Mouse (Mus musculus) thymus, postnatal 0 days (tissue): ENCODE data around the gene Phldb2. TPM values are rescaled to one million over a fixed set of nuclear protein-coding genes. Genes with fewer than 3 reads are reported as not detected.

Source experiments
- DNase-seq: peaks from one replicate; pipeline ENCODE4 v3.0.0-alpha.2; 2015; ENCODE audit warnings: low spot score
- polyA plus RNA-seq: library from polyadenylated mRNA; unstranded; fragments of >200 nt; fragmentation: Nextera tagmentation; extraction: Ambion mirVana; gene quantifications from 2 replicates; pipeline ENCODE4 v1.2.1, GENCODE M21; 2015

The Phldb2 gene
- polyA plus RNA-seq, 1 experiment from 2014 or later = 2.6 TPM

GRCm38 (mm10) chr16:45737880-45738279, 215.5 kb downstream of the Phldb2 start:
- no peak for DNase-seq

DNA sequence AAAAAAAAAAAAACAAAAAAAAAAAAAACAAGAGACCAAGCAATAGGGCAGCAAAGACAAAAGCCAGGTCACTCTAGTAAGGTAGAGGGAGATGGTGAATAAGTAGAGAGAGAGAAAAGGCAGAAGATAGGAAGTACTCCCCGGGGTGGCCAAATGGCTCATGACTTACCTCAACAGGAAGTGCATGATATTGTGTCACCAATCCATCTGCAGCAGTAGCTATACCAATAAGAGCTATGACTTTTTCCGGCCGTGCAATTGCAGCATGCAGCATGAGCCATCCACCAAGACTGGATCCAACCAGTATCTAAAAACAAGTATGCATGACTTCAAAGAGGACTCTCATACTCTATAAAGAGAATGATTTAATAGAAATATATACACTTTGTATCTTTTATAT, 216.7 kb downstream of the Phldb2 start:
- no peak for DNase-seq

GRCm38 (mm10) chr16:45729163-45729562, 224.2 kb downstream of the Phldb2 start:
- DNase-seq = no peak

GRCm38 (mm10) chr16:45724742-45725102, 228.7 kb downstream of the Phldb2 start:
- DNase-seq = no peak

DNA sequence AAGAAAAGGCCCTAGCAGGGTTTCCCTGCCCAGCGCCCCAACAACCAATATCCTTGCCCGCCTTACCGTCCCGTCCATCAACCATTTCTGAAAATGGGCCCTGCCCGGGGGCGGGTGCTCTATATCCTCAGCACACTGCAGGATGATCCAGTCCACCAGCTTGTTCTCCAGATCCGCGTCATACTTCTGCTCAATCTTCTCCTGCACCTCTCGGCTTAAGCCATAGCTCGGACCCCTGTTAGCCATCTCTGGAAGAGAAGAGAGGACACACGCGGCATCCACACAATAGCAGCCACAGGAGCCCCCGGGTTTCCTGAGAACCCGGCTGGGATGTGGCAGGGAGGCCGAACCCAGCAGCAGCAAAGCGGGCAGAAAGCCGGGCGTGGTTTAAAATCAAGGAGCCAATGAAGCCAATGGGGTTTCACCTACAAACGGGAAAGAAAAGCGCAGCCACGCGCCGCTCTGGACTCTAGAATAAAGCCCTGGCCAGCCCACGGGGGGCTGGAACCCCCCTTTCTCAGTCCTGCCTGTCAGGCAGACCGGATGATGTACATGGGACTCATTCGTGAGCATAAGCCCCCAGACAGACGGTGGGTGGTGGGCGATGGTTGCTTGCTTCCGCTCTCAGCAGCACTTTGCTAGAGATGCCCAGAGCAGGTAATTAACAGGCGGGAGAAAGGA, 229.2 kb downstream of the Phldb2 start, which contains the start of gene Tagln3:
TSS of gene Tagln3 (minus strand) at position 548 of the 681 bp plus-strand sequence.
- peak; percentile 18 for DNase-seq

- DNase-seq = no peak
Measured at GRCm38 (mm10) chr16:45723172-45723901, 230.1 kb downstream of the Phldb2 start.

- DNase-seq = no peak
Measured at GRCm38 (mm10) chr16:45722460-45722951, 230.9 kb downstream of the Phldb2 start.

GRCm38 (mm10) chr16:45720022-45720630, 233.3 kb downstream of the Phldb2 start:
- no peak for DNase-seq

DNA sequence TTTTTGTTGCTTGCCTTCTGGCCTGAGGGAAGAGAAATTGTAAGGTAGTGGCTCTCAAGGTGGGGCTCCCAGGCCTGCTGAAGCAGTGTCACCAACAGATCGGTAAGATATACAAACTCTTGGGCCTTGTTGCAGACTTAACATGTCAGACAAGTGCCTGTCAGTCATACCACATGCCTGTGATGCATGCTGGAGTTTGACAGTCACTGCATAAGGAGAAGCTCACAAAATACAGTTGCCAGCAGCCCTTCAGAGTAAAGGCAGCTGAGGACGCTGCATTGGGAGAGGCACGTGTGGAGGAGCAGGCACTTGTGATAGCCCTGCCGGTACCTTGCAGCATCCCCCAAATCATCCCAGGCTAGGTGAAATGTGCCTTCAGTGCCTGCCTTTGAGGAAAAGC, 235.1 kb downstream of the Phldb2 start:
- no peak for DNase-seq

DNA sequence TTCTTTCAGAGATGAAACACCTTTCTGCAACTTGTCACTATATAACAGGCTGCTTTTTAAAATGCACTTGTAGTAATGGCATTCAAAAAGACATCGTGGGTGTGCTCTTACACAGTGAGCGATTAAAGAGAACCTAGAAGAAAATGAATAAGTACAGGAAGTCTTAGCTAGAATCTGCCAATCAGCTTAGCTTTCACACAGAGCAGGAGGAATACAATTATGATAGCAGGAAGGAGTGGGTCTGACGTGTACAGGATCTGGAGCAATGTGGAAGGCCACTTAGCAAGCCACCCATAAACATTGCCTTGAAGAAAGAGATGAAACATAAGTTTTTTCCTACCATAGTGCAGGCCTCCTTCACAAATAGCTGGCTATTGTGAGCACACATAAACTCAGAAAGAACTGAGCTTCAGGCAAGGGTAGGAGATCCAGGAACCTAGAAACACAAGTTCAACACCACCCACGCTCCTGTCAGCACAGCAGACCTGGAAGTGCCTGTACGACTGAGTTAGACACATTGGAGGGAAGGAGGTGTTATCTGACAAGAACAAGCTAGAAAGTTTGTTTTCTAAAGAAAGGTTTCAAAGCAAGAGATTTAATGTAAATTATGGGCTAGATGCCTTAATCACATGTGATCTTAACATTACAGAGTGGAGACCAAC, 238.8 kb downstream of the Phldb2 start:
- no peak for DNase-seq

- no peak for DNase-seq
Measured at GRCm38 (mm10) chr16:45713878-45714277, 239.5 kb downstream of the Phldb2 start.

DNA sequence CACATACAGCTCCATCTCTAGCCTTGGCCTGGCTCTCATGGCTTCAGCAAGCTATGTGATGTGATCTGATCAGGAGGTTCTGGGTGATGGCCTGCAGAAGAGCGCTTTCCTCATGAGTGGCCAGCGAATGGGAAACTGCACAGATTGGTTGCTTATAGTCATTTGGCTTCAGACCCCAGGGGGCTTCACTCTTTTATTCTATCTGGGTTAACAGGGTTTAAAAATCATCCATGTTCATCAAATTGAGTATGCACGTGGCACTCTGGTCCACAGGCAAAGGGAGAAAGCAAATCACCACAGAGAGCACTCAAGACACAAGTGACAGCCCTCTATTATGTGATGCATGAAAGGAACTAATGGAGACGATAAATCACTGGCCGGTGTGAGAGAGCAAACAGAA, 240.1 kb downstream of the Phldb2 start:
- DNase-seq = no peak

DNA sequence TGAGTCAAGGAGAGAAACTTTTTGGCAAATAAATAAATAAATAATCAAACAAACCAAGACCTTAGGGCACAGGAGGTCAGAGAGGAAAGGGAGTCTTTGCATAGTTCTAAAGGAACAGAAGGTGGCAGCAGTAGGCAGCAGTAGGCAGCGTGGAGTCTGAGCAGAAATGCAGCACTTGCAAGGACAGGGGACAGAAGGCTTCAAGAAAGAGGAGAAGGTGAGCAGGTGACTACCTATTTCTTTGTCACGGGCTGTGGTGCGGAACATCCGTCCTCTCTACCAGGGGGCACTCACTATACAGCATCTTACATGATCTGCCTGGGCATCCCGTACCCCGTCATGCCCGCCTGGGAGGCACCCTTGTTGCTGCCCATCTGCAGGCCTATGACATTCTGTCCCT, 242.1 kb downstream of the Phldb2 start:
- no peak for DNase-seq

DNA sequence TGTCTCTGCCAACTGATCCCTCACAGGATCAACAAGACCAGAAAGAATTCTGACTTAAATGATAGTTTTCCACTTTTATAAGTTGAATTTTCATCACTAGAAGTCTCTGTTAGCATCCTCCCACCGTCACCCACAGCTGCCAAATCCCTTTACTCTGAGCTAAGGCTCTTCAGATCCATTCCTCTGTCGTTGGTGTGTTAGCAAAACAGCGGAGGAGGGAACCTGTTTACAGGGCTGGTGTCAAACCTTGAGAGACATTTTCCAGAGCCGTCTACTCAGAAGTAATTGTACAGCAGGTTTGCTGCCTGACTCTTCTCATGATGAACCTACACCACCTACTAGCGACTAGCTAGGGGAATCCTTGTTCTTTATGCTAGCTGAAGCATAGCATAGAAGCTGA, 254.1 kb downstream of the Phldb2 start:
- DNase-seq = no peak

- no peak for DNase-seq
Measured at GRCm38 (mm10) chr16:45697996-45698395, 255.4 kb downstream of the Phldb2 start.

Other genes with a start within 250 kb of the Phldb2 start
- 0.33 and 0.46 TPM in 2 replicates for gene Tagln3, start 229.0 kb downstream of the Phldb2 start, polyA plus RNA-seq
- 34.3 and 39.5 TPM in 2 replicates for gene Abhd10, start 210.6 kb downstream of the Phldb2 start, polyA plus RNA-seq
- 7.4 and 7.5 TPM in 2 replicates for gene Plcxd2, start 56.6 kb upstream of the Phldb2 start, polyA plus RNA-seq
- 60.4 and 61.5 TPM in 2 replicates for gene Cd96, start 166.7 kb upstream of the Phldb2 start, polyA plus RNA-seq
- gene Gm4737, start 201.5 kb upstream of the Phldb2 start, polyA plus RNA-seq = 2.7 and 3.8 TPM in 2 replicates